Mouse (Mus musculus): Measurements from ENCODE around the gene Dclre1b. TPM values are rescaled to one million over a fixed set of nuclear protein-coding genes. Genes with fewer than 3 reads are reported as not detected.

The Dclre1b gene
- polyA plus RNA-seq, 1 experiment = 12.5 TPM

GRCm38 (mm10) chr3:103759261-103759970 lies 49.8 kb downstream of the Dclre1b start:
- no peak for DNase-seq (ENCODE audit: low read depth)
- no peak for TF ChIP-seq CTCF (IDR thresholded peaks at IDR 0.05; ENCODE audit: borderline replicate concordance, extremely low read depth, insufficient read depth, insufficient read length)
- no peak for TF ChIP-seq POLR2A (IDR thresholded peaks at IDR 0.05; ENCODE audit: borderline replicate concordance, extremely low read depth, insufficient read depth, insufficient read length, poor library complexity, severe bottlenecking)

GRCm38 (mm10) chr3:103758456-103758855 lies 50.8 kb downstream of the Dclre1b start:
- DNase-seq (ENCODE audit: low read depth) = no peak
- no peak for TF ChIP-seq POLR2A (IDR thresholded peaks at IDR 0.05; ENCODE audit: borderline replicate concordance, extremely low read depth, insufficient read depth, insufficient read length, poor library complexity, severe bottlenecking)
- no peak for TF ChIP-seq CTCF (IDR thresholded peaks at IDR 0.05; ENCODE audit: borderline replicate concordance, extremely low read depth, insufficient read depth, insufficient read length)

- TF ChIP-seq CTCF (IDR thresholded peaks at IDR 0.05; ENCODE audit: borderline replicate concordance, extremely low read depth, insufficient read depth, insufficient read length) = no peak
- no peak for TF ChIP-seq POLR2A (IDR thresholded peaks at IDR 0.05; ENCODE audit: borderline replicate concordance, extremely low read depth, insufficient read depth, insufficient read length, poor library complexity, severe bottlenecking)
- no peak for DNase-seq (ENCODE audit: low read depth)
Observed at GRCm38 (mm10) chr3:103756920-103757319, 52.3 kb downstream of the Dclre1b start.

- DNase-seq (ENCODE audit: low read depth) = no peak
- no peak for TF ChIP-seq CTCF (IDR thresholded peaks at IDR 0.05; ENCODE audit: borderline replicate concordance, extremely low read depth, insufficient read depth, insufficient read length)
- TF ChIP-seq POLR2A (IDR thresholded peaks at IDR 0.05; ENCODE audit: borderline replicate concordance, extremely low read depth, insufficient read depth, insufficient read length, poor library complexity, severe bottlenecking) = no peak
Observed at GRCm38 (mm10) chr3:103755351-103755750, 53.9 kb downstream of the Dclre1b start.

GRCm38 (mm10) chr3:103751558-103751957 lies 57.7 kb downstream of the Dclre1b start:
- no peak for TF ChIP-seq POLR2A (IDR thresholded peaks at IDR 0.05; ENCODE audit: borderline replicate concordance, extremely low read depth, insufficient read depth, insufficient read length, poor library complexity, severe bottlenecking)
- no peak for TF ChIP-seq CTCF (IDR thresholded peaks at IDR 0.05; ENCODE audit: borderline replicate concordance, extremely low read depth, insufficient read depth, insufficient read length)
- DNase-seq (ENCODE audit: low read depth) = no peak

Other genes starting within 250 kb of the Dclre1b start
- gene Syt6, start 234.2 kb downstream of the Dclre1b start, polyA plus RNA-seq (2012; rRNA removed) = 12.3 and 18.5 TPM in 2 replicates
- gene Atg4a-ps, start 163.4 kb downstream of the Dclre1b start, polyA plus RNA-seq (2012; rRNA removed) = 0.04 TPM in 1 of 2 replicates, not detected in the other
- gene Olfml3, start 71.4 kb downstream of the Dclre1b start, polyA plus RNA-seq (2012; rRNA removed) = 3.4 and 6.8 TPM in 2 replicates
- gene Gm10964, start 70.1 kb downstream of the Dclre1b start, polyA plus RNA-seq (2012; rRNA removed) = not detected in 2 replicates
- gene Hipk1, start 17.9 kb downstream of the Dclre1b start, polyA plus RNA-seq (2012; rRNA removed) = 28.5 and 45.8 TPM in 2 replicates
- gene Ap4b1, start 76 bp upstream of the Dclre1b start, polyA plus RNA-seq (2012; rRNA removed) = 20.8 and 25.0 TPM in 2 replicates
- gene Gm43064, start 129 bp upstream of the Dclre1b start, polyA plus RNA-seq (2012; rRNA removed) = 0.53 and 0.66 TPM in 2 replicates
- 1.4 and 1.6 TPM in 2 replicates for gene Bcl2l15, start 23.2 kb upstream of the Dclre1b start, polyA plus RNA-seq (2012; rRNA removed)
- gene Ptpn22, start 50.4 kb upstream of the Dclre1b start, polyA plus RNA-seq (2012; rRNA removed) = 0.37 and 0.50 TPM in 2 replicates
- gene Rsbn1, start 104.7 kb upstream of the Dclre1b start, polyA plus RNA-seq (2012; rRNA removed) = 17.1 and 22.2 TPM in 2 replicates
- gene Phtf1, start 158.7 kb upstream of the Dclre1b start, polyA plus RNA-seq (2012; rRNA removed) = 21.2 and 25.6 TPM in 2 replicates

Measured in brain, embryonic 14.5 days (tissue).